Mouse (Mus musculus): ENCODE measurements around the gene Elfn2.

DNA sequence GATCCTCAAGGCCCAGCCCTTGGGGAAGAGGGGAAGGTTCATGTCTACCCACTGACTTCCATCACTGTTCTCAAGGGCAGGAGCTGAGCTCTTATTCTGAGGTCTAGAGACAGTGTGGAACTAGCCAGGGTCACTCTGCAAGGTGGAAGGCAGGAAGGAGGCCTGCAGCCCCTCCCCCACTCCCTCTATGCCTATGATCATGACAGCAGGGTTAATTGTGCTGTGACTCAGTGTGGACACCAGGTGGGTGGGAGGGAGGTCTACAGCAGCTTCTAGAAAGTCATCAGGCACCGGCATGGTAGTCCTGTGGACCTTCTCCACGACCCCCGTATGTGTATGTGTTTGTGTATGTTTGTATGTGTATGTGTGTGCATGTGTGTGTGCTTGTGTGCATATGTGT is 14.6 kb downstream of the Elfn2 start:
- TF ChIP-seq CTCF (IDR thresholded peaks at IDR 0.05; ENCODE audit: low read depth) (no peak), EP300 (IDR thresholded peaks at IDR 0.05; ENCODE audit: low read depth) (no peak)
